Mouse (Mus musculus): ENCODE data around the gene Sh3bp1.

- no peak for TF ChIP-seq POLR2A (IDR thresholded peaks at IDR 0.05; ENCODE audit: control insufficient read depth, low read depth, low read length)
- TF ChIP-seq CTCF (IDR thresholded peaks at IDR 0.05; ENCODE audit: control insufficient read depth, insufficient read depth, insufficient replicate concordance, low read depth, low read length): no peak
Observed at GRCm38 (mm10) chr15:78927021-78927787, 27.6 kb downstream of the Sh3bp1 start.
